Mouse (Mus musculus): ENCODE results near the gene Ampd2. TPM values are rescaled to one million over a fixed set of nuclear protein-coding genes. Genes with fewer than 3 reads are reported as not detected.

The Ampd2 gene
- polyA plus RNA-seq, 1 experiment = 48.2 TPM

- TF ChIP-seq POLR2A (IDR thresholded peaks at IDR 0.05; ENCODE audit: insufficient read depth, low read length) = no peak
- no peak for TF ChIP-seq CTCF (IDR thresholded peaks at IDR 0.05; ENCODE audit: low read depth, low read length)
- no peak for TF ChIP-seq EP300 (IDR thresholded peaks at IDR 0.05; ENCODE audit: insufficient read depth, low read depth, low read length)
- Histone ChIP-seq H3K9ac (ENCODE audit: low read depth, poor library complexity, severe bottlenecking) (no peak overlapping the region), H3K4me3 (ENCODE audit: low read depth, low read length) (no peak overlapping the region), H3K27ac (ENCODE audit: insufficient read depth, low read length) (no peak overlapping the region), H3K27me3 (ENCODE audit: control insufficient read depth, insufficient read depth, low read length, poor library complexity, severe bottlenecking) (no peaks in the 10 kb centered on the region), H3K9me3 (replicated peaks; ENCODE audit: control insufficient read depth, insufficient read depth, low read length, poor library complexity, severe bottlenecking) (no peaks in the 10 kb centered on the region), H3K4me1 (ENCODE audit: control insufficient read depth, insufficient read depth, low read length) (no peaks in the 10 kb centered on the region), H3K36me3 (ENCODE audit: control insufficient read depth, insufficient read depth, low read length, poor library complexity, severe bottlenecking) (peaks cover 31% of the 10 kb centered on the region)
Measured at GRCm38 (mm10) chr3:108117465-108117864, 31.0 kb upstream of the Ampd2 start.

GRCm38 (mm10) chr3:108113591-108114289, 27.3 kb upstream of the Ampd2 start:
- H3K4me1 ChIP-seq (ENCODE audit: control insufficient read depth, insufficient read depth, low read length) = no peaks in the 10 kb centered on the region
- no peaks in the 10 kb centered on the region for H3K27me3 ChIP-seq (ENCODE audit: control insufficient read depth, insufficient read depth, low read length, poor library complexity, severe bottlenecking)
- H3K9ac ChIP-seq (ENCODE audit: low read depth, poor library complexity, severe bottlenecking) = no peak overlapping the region
- no peak for TF ChIP-seq CTCF (IDR thresholded peaks at IDR 0.05; ENCODE audit: low read depth, low read length)
- TF ChIP-seq EP300 (IDR thresholded peaks at IDR 0.05; ENCODE audit: insufficient read depth, low read depth, low read length) = no peak
- TF ChIP-seq POLR2A (IDR thresholded peaks at IDR 0.05; ENCODE audit: insufficient read depth, low read length) = no peak
- H3K36me3 ChIP-seq (ENCODE audit: control insufficient read depth, insufficient read depth, low read length, poor library complexity, severe bottlenecking) = peaks cover 34% of the 10 kb centered on the region
- no peak overlapping the region for H3K4me3 ChIP-seq (ENCODE audit: low read depth, low read length)
- H3K27ac ChIP-seq (ENCODE audit: insufficient read depth, low read length) = no peak overlapping the region
- no peaks in the 10 kb centered on the region for H3K9me3 ChIP-seq (replicated peaks; ENCODE audit: control insufficient read depth, insufficient read depth, low read length, poor library complexity, severe bottlenecking)

- Histone ChIP-seq H3K9me3 (replicated peaks; ENCODE audit: control insufficient read depth, insufficient read depth, low read length, poor library complexity, severe bottlenecking) (no peaks in the 10 kb centered on the region), H3K4me3 (ENCODE audit: low read depth, low read length) (no peak overlapping the region), H3K36me3 (ENCODE audit: control insufficient read depth, insufficient read depth, low read length, poor library complexity, severe bottlenecking) (peaks cover 37% of the 10 kb centered on the region), H3K27ac (ENCODE audit: insufficient read depth, low read length) (no peak overlapping the region), H3K27me3 (ENCODE audit: control insufficient read depth, insufficient read depth, low read length, poor library complexity, severe bottlenecking) (no peaks in the 10 kb centered on the region), H3K4me1 (ENCODE audit: control insufficient read depth, insufficient read depth, low read length) (no peaks in the 10 kb centered on the region), H3K9ac (ENCODE audit: low read depth, poor library complexity, severe bottlenecking) (no peak overlapping the region)
- no peak for TF ChIP-seq POLR2A (IDR thresholded peaks at IDR 0.05; ENCODE audit: insufficient read depth, low read length)
- no peak for TF ChIP-seq CTCF (IDR thresholded peaks at IDR 0.05; ENCODE audit: low read depth, low read length)
- TF ChIP-seq EP300 (IDR thresholded peaks at IDR 0.05; ENCODE audit: insufficient read depth, low read depth, low read length) = no peak
Measured at GRCm38 (mm10) chr3:108112666-108113065, 26.2 kb upstream of the Ampd2 start.

GRCm38 (mm10) chr3:108112246-108112645, 25.8 kb upstream of the Ampd2 start:
- peaks cover 36% of the 10 kb centered on the region for H3K36me3 ChIP-seq (ENCODE audit: control insufficient read depth, insufficient read depth, low read length, poor library complexity, severe bottlenecking)
- TF ChIP-seq EP300 (IDR thresholded peaks at IDR 0.05; ENCODE audit: insufficient read depth, low read depth, low read length) = no peak
- TF ChIP-seq POLR2A (IDR thresholded peaks at IDR 0.05; ENCODE audit: insufficient read depth, low read length) = no peak
- no peak for TF ChIP-seq CTCF (IDR thresholded peaks at IDR 0.05; ENCODE audit: low read depth, low read length)
- H3K27me3 ChIP-seq (ENCODE audit: control insufficient read depth, insufficient read depth, low read length, poor library complexity, severe bottlenecking) = no peaks in the 10 kb centered on the region
- H3K9ac ChIP-seq (ENCODE audit: low read depth, poor library complexity, severe bottlenecking) = no peak overlapping the region
- H3K9me3 ChIP-seq (replicated peaks; ENCODE audit: control insufficient read depth, insufficient read depth, low read length, poor library complexity, severe bottlenecking) = no peaks in the 10 kb centered on the region
- no peaks in the 10 kb centered on the region for H3K4me1 ChIP-seq (ENCODE audit: control insufficient read depth, insufficient read depth, low read length)
- H3K27ac ChIP-seq (ENCODE audit: insufficient read depth, low read length) = no peak overlapping the region
- H3K4me3 ChIP-seq (ENCODE audit: low read depth, low read length) = no peak overlapping the region

- TF ChIP-seq CTCF (IDR thresholded peaks at IDR 0.05; ENCODE audit: low read depth, low read length) (no peak), POLR2A (IDR thresholded peaks at IDR 0.05; ENCODE audit: insufficient read depth, low read length) (no peak), EP300 (IDR thresholded peaks at IDR 0.05; ENCODE audit: insufficient read depth, low read depth, low read length) (no peak)
- Histone ChIP-seq H3K27ac (ENCODE audit: insufficient read depth, low read length) (no peak overlapping the region), H3K4me3 (ENCODE audit: low read depth, low read length) (no peak overlapping the region), H3K36me3 (ENCODE audit: control insufficient read depth, insufficient read depth, low read length, poor library complexity, severe bottlenecking) (peaks cover 34% of the 10 kb centered on the region), H3K9ac (ENCODE audit: low read depth, poor library complexity, severe bottlenecking) (no peak overlapping the region), H3K4me1 (ENCODE audit: control insufficient read depth, insufficient read depth, low read length) (no peaks in the 10 kb centered on the region), H3K27me3 (ENCODE audit: control insufficient read depth, insufficient read depth, low read length, poor library complexity, severe bottlenecking) (no peaks in the 10 kb centered on the region), H3K9me3 (replicated peaks; ENCODE audit: control insufficient read depth, insufficient read depth, low read length, poor library complexity, severe bottlenecking) (no peaks in the 10 kb centered on the region)
Measured at GRCm38 (mm10) chr3:108111320-108111719, 24.9 kb upstream of the Ampd2 start.

- Histone ChIP-seq H3K27me3 (ENCODE audit: control insufficient read depth, insufficient read depth, low read length, poor library complexity, severe bottlenecking) (no peaks in the 10 kb centered on the region), H3K36me3 (ENCODE audit: control insufficient read depth, insufficient read depth, low read length, poor library complexity, severe bottlenecking) (peaks cover 20% of the 10 kb centered on the region), H3K4me3 (ENCODE audit: low read depth, low read length) (no peak overlapping the region), H3K27ac (ENCODE audit: insufficient read depth, low read length) (no peak overlapping the region), H3K4me1 (ENCODE audit: control insufficient read depth, insufficient read depth, low read length) (no peaks in the 10 kb centered on the region), H3K9me3 (replicated peaks; ENCODE audit: control insufficient read depth, insufficient read depth, low read length, poor library complexity, severe bottlenecking) (no peaks in the 10 kb centered on the region), H3K9ac (ENCODE audit: low read depth, poor library complexity, severe bottlenecking) (no peak overlapping the region)
- no peak for TF ChIP-seq EP300 (IDR thresholded peaks at IDR 0.05; ENCODE audit: insufficient read depth, low read depth, low read length)
- TF ChIP-seq CTCF (IDR thresholded peaks at IDR 0.05; ENCODE audit: low read depth, low read length) = no peak
- TF ChIP-seq POLR2A (IDR thresholded peaks at IDR 0.05; ENCODE audit: insufficient read depth, low read length) = no peak
Measured at GRCm38 (mm10) chr3:108105281-108105680, 18.8 kb upstream of the Ampd2 start.
